Mouse (Mus musculus): ENCODE measurements around the gene Gne. TPM values are rescaled to one million over a fixed set of nuclear protein-coding genes. Genes with fewer than 3 reads are reported as not detected.
"Not testable (repeated sequence)": the region's sequence is repeated elsewhere in the genome, so short reads cannot be mapped to it uniquely, and the experiment has no call there.

Gene Gne
- polyA plus RNA-seq, 1 experiment from 2014 or later = 20.7 TPM

- Histone ChIP-seq H3K9me3 (ENCODE audit: control insufficient read depth, low read length) (no peaks in the 10 kb centered on the region), H3K27ac (replicated peaks; ENCODE audit: low read depth, low read length) (no peak overlapping the region), H3K27me3 (ENCODE audit: control insufficient read depth, insufficient read depth, low read length) (no peaks in the 10 kb centered on the region), H3K4me2 (ENCODE audit: low read depth, severe bottlenecking) (no peak overlapping the region), H3K4me3 (ENCODE audit: low read depth, low read length) (no peak overlapping the region), H3K4me1 (ENCODE audit: control insufficient read depth, insufficient read depth, low read length) (no peaks in the 10 kb centered on the region), H3K9ac (ENCODE audit: low read length) (no peak overlapping the region), H3K36me3 (ENCODE audit: control insufficient read depth, insufficient read depth, low read length) (peaks cover 5% of the 10 kb centered on the region; the same call in 1 of the 2 replicates)
- DNase-seq (ENCODE audit: low spot score) = no peak
- ATAC-seq (ENCODE audit: insufficient number of reproducible peaks, low FRiP score, low TSS enrichment, low read depth) = no peak
- WGBS = 83% methylated on average over 5 of the region's 5 CpGs
Observed at GRCm38 (mm10) chr4:44046066-44046465, 37.9 kb downstream of the Gne start.

GRCm38 (mm10) chr4:44044685-44045356 lies 39.2 kb downstream of the Gne start:
- Histone ChIP-seq H3K4me3 (ENCODE audit: low read depth, low read length) (no peak overlapping the region), H3K4me2 (ENCODE audit: low read depth, severe bottlenecking) (no peak overlapping the region), H3K9me3 (ENCODE audit: control insufficient read depth, low read length) (no peaks in the 10 kb centered on the region), H3K9ac (ENCODE audit: low read length) (no peak overlapping the region), H3K4me1 (ENCODE audit: control insufficient read depth, insufficient read depth, low read length) (no peaks in the 10 kb centered on the region), H3K27ac (replicated peaks; ENCODE audit: low read depth, low read length) (no peak overlapping the region), H3K36me3 (ENCODE audit: control insufficient read depth, insufficient read depth, low read length) (peaks cover 8% of the 10 kb centered on the region; the same call in 1 of the 2 replicates), H3K27me3 (ENCODE audit: control insufficient read depth, insufficient read depth, low read length) (no peaks in the 10 kb centered on the region)
- WGBS = 93% methylated on average over 5 of the region's 5 CpGs
- ATAC-seq (ENCODE audit: insufficient number of reproducible peaks, low FRiP score, low TSS enrichment, low read depth) = no peak
- DNase-seq (ENCODE audit: low spot score) = no peak

- H3K9me3 ChIP-seq (ENCODE audit: control insufficient read depth, low read length); H3K27me3 ChIP-seq (ENCODE audit: control insufficient read depth, insufficient read depth, low read length); H3K4me3 ChIP-seq (ENCODE audit: low read depth, low read length); H3K27ac ChIP-seq (replicated peaks; ENCODE audit: low read depth, low read length); H3K9ac ChIP-seq (ENCODE audit: low read length); DNase-seq (ENCODE audit: low spot score); H3K4me2 ChIP-seq (ENCODE audit: low read depth, severe bottlenecking); H3K36me3 ChIP-seq (ENCODE audit: control insufficient read depth, insufficient read depth, low read length); ATAC-seq (ENCODE audit: insufficient number of reproducible peaks, low FRiP score, low TSS enrichment, low read depth); H3K4me1 ChIP-seq (ENCODE audit: control insufficient read depth, insufficient read depth, low read length): not testable (repeated sequence)
- 97% methylated on average over 4 of the region's 4 CpGs for WGBS
Observed at GRCm38 (mm10) chr4:44043182-44043581, 40.8 kb downstream of the Gne start.

GRCm38 (mm10) chr4:44042429-44042828 lies 41.5 kb downstream of the Gne start:
- 81% methylated on average over 5 of the region's 5 CpGs for WGBS
- ATAC-seq (ENCODE audit: insufficient number of reproducible peaks, low FRiP score, low TSS enrichment, low read depth) = no peak
- H3K9ac ChIP-seq (ENCODE audit: low read length) = no peak overlapping the region
- H3K36me3 ChIP-seq (ENCODE audit: control insufficient read depth, insufficient read depth, low read length) = peaks cover 6% of the 10 kb centered on the region; the same call in 1 of the 2 replicates
- no peak overlapping the region for H3K4me3 ChIP-seq (ENCODE audit: low read depth, low read length)
- no peaks in the 10 kb centered on the region for H3K9me3 ChIP-seq (ENCODE audit: control insufficient read depth, low read length)
- H3K4me2 ChIP-seq (ENCODE audit: low read depth, severe bottlenecking) = no peak overlapping the region
- no peak for DNase-seq (ENCODE audit: low spot score)
- H3K4me1 ChIP-seq (ENCODE audit: control insufficient read depth, insufficient read depth, low read length) = no peaks in the 10 kb centered on the region
- H3K27me3 ChIP-seq (ENCODE audit: control insufficient read depth, insufficient read depth, low read length) = no peaks in the 10 kb centered on the region
- H3K27ac ChIP-seq (replicated peaks; ENCODE audit: low read depth, low read length) = no peak overlapping the region

GRCm38 (mm10) chr4:44040802-44041201 lies 43.2 kb downstream of the Gne start:
- Histone ChIP-seq H3K9me3 (ENCODE audit: control insufficient read depth, low read length) (no peaks in the 10 kb centered on the region), H3K27me3 (ENCODE audit: control insufficient read depth, insufficient read depth, low read length) (no peaks in the 10 kb centered on the region), H3K9ac (ENCODE audit: low read length) (no peak overlapping the region), H3K4me3 (ENCODE audit: low read depth, low read length) (no peak overlapping the region), H3K36me3 (ENCODE audit: control insufficient read depth, insufficient read depth, low read length) (peaks cover 6% of the 10 kb centered on the region; the same call in 1 of the 2 replicates), H3K27ac (replicated peaks; ENCODE audit: low read depth, low read length) (no peak overlapping the region), H3K4me2 (ENCODE audit: low read depth, severe bottlenecking) (no peak overlapping the region), H3K4me1 (ENCODE audit: control insufficient read depth, insufficient read depth, low read length) (no peaks in the 10 kb centered on the region)
- 92% methylated on average over 4 of the region's 4 CpGs for WGBS
- ATAC-seq (ENCODE audit: insufficient number of reproducible peaks, low FRiP score, low TSS enrichment, low read depth) = no peak
- DNase-seq (ENCODE audit: low spot score) = no peak

GRCm38 (mm10) chr4:44036455-44036854 lies 47.5 kb downstream of the Gne start:
- no peaks in the 10 kb centered on the region for H3K27me3 ChIP-seq (ENCODE audit: control insufficient read depth, insufficient read depth, low read length)

GRCm38 (mm10) chr4:44031521-44031920 lies 52.5 kb downstream of the Gne start:
- H3K27ac ChIP-seq (replicated peaks; ENCODE audit: low read depth, low read length) = no peak overlapping the region
- DNase-seq (ENCODE audit: low spot score) = no peak
- H3K9me3 ChIP-seq (ENCODE audit: control insufficient read depth, low read length) = no peaks in the 10 kb centered on the region
- H3K4me1 ChIP-seq (ENCODE audit: control insufficient read depth, insufficient read depth, low read length) = no peaks in the 10 kb centered on the region
- WGBS = 92% methylated on average over 5 of the region's 5 CpGs
- no peak for ATAC-seq (ENCODE audit: insufficient number of reproducible peaks, low FRiP score, low TSS enrichment, low read depth)
- H3K36me3 ChIP-seq (ENCODE audit: control insufficient read depth, insufficient read depth, low read length) = peaks cover 25% of the 10 kb centered on the region
- H3K4me3 ChIP-seq (ENCODE audit: low read depth, low read length) = no peak overlapping the region
- no peak overlapping the region for H3K9ac ChIP-seq (ENCODE audit: low read length)
- no peaks in the 10 kb centered on the region for H3K27me3 ChIP-seq (ENCODE audit: control insufficient read depth, insufficient read depth, low read length)
- no peak overlapping the region for H3K4me2 ChIP-seq (ENCODE audit: low read depth, severe bottlenecking)

More at GRCm38 (mm10) chr4:44036455-44036854, 47.5 kb downstream of the Gne start:
- DNase-seq (ENCODE audit: low spot score) (no peak), ATAC-seq (ENCODE audit: insufficient number of reproducible peaks, low FRiP score, low TSS enrichment, low read depth) (no peak)
- no peak overlapping the region for H3K27ac ChIP-seq (replicated peaks; ENCODE audit: low read depth, low read length)
- H3K4me2 ChIP-seq (ENCODE audit: low read depth, severe bottlenecking) = no peak overlapping the region
- H3K9me3 ChIP-seq (ENCODE audit: control insufficient read depth, low read length) = no peaks in the 10 kb centered on the region
- peaks cover 10% of the 10 kb centered on the region; the same call in 1 of the 2 replicates for H3K36me3 ChIP-seq (ENCODE audit: control insufficient read depth, insufficient read depth, low read length)
- 70% methylated on average over 5 of the region's 5 CpGs for whole genome bisulfite sequencing
- no peak overlapping the region for H3K9ac ChIP-seq (ENCODE audit: low read length)
- H3K4me1 ChIP-seq (ENCODE audit: control insufficient read depth, insufficient read depth, low read length) = no peaks in the 10 kb centered on the region
- H3K4me3 ChIP-seq (ENCODE audit: low read depth, low read length) = peak overlapping the region; percentile 1; the same call in 1 of the 2 replicates

- no peak overlapping the region for H3K27ac ChIP-seq (replicated peaks; ENCODE audit: low read depth, low read length)
- DNase-seq (ENCODE audit: low spot score) = no peak
- no peak overlapping the region for H3K9ac ChIP-seq (ENCODE audit: low read length)
- peaks cover 30% of the 10 kb centered on the region for H3K36me3 ChIP-seq (ENCODE audit: control insufficient read depth, insufficient read depth, low read length)
- H3K4me2 ChIP-seq (ENCODE audit: low read depth, severe bottlenecking) = no peak overlapping the region
- no peaks in the 10 kb centered on the region for H3K9me3 ChIP-seq (ENCODE audit: control insufficient read depth, low read length)
- no peak for ATAC-seq (ENCODE audit: insufficient number of reproducible peaks, low FRiP score, low TSS enrichment, low read depth)
- H3K4me1 ChIP-seq (ENCODE audit: control insufficient read depth, insufficient read depth, low read length) = no peaks in the 10 kb centered on the region
- WGBS = 95% methylated on average over 15 of the region's 15 CpGs
- no peak overlapping the region for H3K4me3 ChIP-seq (ENCODE audit: low read depth, low read length)
- H3K27me3 ChIP-seq (ENCODE audit: control insufficient read depth, insufficient read depth, low read length) = no peaks in the 10 kb centered on the region
Observed at GRCm38 (mm10) chr4:44029661-44030066, 54.3 kb downstream of the Gne start.
